Mouse (Mus musculus) intestine, embryonic 14.5 days (tissue): ENCODE results near the gene Gm17657. TPM values are rescaled to one million over a fixed set of nuclear protein-coding genes. Genes with fewer than 3 reads are reported as not detected.

Experiments
- ATAC-seq: fragments of 200-750 bp; cut with Nextera tagmentation; replicated peaks from 2 replicates; pipeline ENCODE4 v1.8.0; 2017; ENCODE audit warnings: low read depth, moderate number of reproducible peaks, moderate TSS enrichment, moderate library complexity; ENCODE audit not compliant: low FRiP score, low TSS enrichment
- DNase-seq: peaks from one replicate; pipeline ENCODE4 v3.0.0-alpha.2; 2018; ENCODE audit warnings: low spot score
- H3K27ac ChIP-seq: fragments of 300-500 bp; sonication (generic); 2 replicates; pipeline ENCODE4 v1.5.1; 2014; ENCODE audit warnings: low read depth, mild to moderate bottlenecking, control low read depth
- H3K27me3 ChIP-seq: fragments of 300-500 bp; sonication (generic); replicated peaks from 2 replicates; pipeline ENCODE4 v1.6.1; 2014; ENCODE audit warnings: low read length, control low read depth; ENCODE audit not compliant: control insufficient read depth, insufficient read depth
- H3K36me3 ChIP-seq: fragments of 300-500 bp; sonication (generic); 2 replicates; pipeline ENCODE4 v1.6.1; 2014; ENCODE audit warnings: low read length, control low read depth; ENCODE audit not compliant: control insufficient read depth, insufficient read depth
- H3K4me1 ChIP-seq: fragments of 300-500 bp; sonication (generic); replicated peaks from 2 replicates; pipeline ENCODE4 v1.6.1; 2014; ENCODE audit warnings: low read length, control low read depth, mixed read lengths; ENCODE audit not compliant: control insufficient read depth, insufficient read depth
- H3K4me2 ChIP-seq: fragments of 300-500 bp; sonication (generic); 2 replicates; pipeline ENCODE4 v1.6.1; 2014; ENCODE audit warnings: low read length
- H3K4me3 ChIP-seq: fragments of 300-500 bp; sonication (generic); 2 replicates; pipeline ENCODE4 v1.5.1; 2014; ENCODE audit warnings: low read depth, low read length, control low read depth, mixed read lengths
- H3K9ac ChIP-seq: fragments of 300-500 bp; sonication (generic); 2 replicates; pipeline ENCODE4 v1.6.1; 2014; ENCODE audit warnings: mild to moderate bottlenecking, low read length
- H3K9me3 ChIP-seq: fragments of 300-500 bp; sonication (generic); 2 replicates; pipeline ENCODE4 v1.6.1; 2016; ENCODE audit warnings: low read length, control low read depth; ENCODE audit not compliant: control insufficient read depth
- WGBS: fragments of 180-500 bp; shearing (Covaris S2); extraction: QIAGEN DNeasy Blood & Tissue Kit; methylation state at CpG from one replicate; pipeline ENCODE4 v1.1.7; 2014; 5-methylcytosine and 5-hydroxymethylcytosine counted together
- polyA plus RNA-seq: library from polyadenylated mRNA; unstranded; fragments of >200 nt; fragmentation: Nextera tagmentation; extraction: Ambion mirVana; gene quantifications from 2 replicates; pipeline ENCODE4 v1.2.1, GENCODE M21; 2014

Gene Gm17657
- polyA plus RNA-seq, 1 experiment from 2014 or later: not detected

DNA sequence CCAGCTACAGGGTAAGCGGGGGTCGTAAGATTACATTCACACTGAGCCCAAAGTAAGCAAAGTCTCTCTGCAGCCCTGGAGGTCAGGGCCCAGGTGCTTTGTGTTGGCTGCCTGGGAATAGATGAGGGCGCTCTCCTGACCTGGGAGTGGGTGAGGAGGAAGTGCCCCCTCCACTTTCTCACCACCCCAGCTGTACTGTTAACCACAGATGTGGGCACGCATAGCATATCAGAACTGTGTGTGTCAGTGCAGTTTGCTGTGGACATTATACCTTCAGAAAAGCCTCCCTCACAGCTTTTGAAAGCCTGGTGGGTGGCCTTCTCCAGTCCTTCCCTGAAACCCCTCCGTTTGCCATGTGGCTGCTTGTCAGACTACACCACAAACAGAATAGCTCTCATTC, 34.9 kb upstream of the Gm17657 start:
- H3K4me3 ChIP-seq: no peak overlapping the region
- 0 out of 2 replicates have a peak, but pooled peaks cover under 1% of the 10 kb centered on the region for H3K4me1 ChIP-seq
- 62% methylated on average over 5 of the region's 5 CpGs for WGBS
- H3K9me3 ChIP-seq: no peaks in the 10 kb centered on the region
- ATAC-seq (no peak), DNase-seq (no peak)
- no peak overlapping the region for H3K9ac ChIP-seq
- peaks cover 38% of the 10 kb centered on the region for H3K36me3 ChIP-seq
- no peak overlapping the region for H3K4me2 ChIP-seq
- no peak overlapping the region for H3K27ac ChIP-seq
- H3K27me3 ChIP-seq: no peaks in the 10 kb centered on the region

DNA sequence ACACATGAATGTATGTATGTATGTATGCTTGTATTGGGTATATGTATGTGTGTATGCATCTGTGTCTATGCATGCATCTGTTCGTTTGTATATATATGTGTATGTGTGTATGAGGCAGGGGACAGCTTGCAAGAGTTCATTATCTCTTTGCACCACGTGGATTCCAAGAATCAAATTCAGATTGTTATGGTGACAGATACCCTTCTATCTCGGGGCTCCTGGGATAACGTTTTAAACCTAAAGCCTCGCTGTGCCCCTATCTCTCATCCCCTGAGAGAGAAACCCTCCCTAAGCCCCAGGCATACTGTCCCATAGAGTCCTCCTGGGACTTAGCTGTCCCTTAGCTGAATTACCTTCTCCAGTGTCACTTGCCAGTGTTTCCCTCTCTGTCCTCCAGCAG, 34.1 kb upstream of the Gm17657 start:
- no peak overlapping the region for H3K27ac ChIP-seq
- no peak for DNase-seq
- ATAC-seq: no peak
- no peak overlapping the region for H3K4me3 ChIP-seq
- H3K9me3 ChIP-seq: no peaks in the 10 kb centered on the region
- peaks cover 40% of the 10 kb centered on the region for H3K36me3 ChIP-seq
- H3K27me3 ChIP-seq: no peaks in the 10 kb centered on the region
- no peaks in the 10 kb centered on the region for H3K4me1 ChIP-seq
- H3K9ac ChIP-seq: no peak overlapping the region
- 86% methylated on average over 5 of the region's 5 CpGs for WGBS
- no peak overlapping the region for H3K4me2 ChIP-seq

DNA sequence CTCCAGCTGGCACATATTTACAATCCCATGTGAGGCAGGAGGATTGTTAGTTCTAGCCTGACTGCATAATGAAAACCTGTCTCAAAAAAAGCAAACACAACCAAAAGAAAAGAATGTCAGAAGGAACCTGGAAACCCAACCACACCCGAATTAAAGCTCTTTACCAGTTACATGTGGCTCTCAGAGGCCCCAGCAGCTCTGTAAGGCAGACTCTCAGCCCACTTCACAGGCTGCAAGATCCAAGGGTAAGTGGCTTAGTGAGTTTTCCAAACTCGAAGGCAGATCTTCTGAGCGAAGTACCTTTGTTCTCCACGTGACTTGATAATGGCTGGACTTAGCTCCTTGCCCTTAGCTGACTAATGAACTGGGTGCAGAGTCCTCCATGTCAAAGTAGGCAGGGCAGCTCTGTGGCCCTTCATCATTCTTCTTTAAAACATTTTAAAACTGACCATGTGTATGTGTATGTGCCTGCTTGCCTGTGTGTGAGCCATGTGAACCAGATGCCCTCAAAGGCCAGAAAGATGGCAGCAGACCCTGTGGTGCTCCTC, 30.2 kb upstream of the Gm17657 start:
- WGBS: 86% methylated on average over 4 of the region's 4 CpGs
- no peak overlapping the region for H3K4me3 ChIP-seq
- no peak overlapping the region for H3K9ac ChIP-seq
- no peaks in the 10 kb centered on the region for H3K27me3 ChIP-seq
- H3K27ac ChIP-seq: no peak overlapping the region
- H3K4me2 ChIP-seq: no peak overlapping the region
- H3K36me3 ChIP-seq: peaks cover 73% of the 10 kb centered on the region
- no peaks in the 10 kb centered on the region for H3K4me1 ChIP-seq
- no peak for DNase-seq
- no peak for ATAC-seq
- H3K9me3 ChIP-seq: no peaks in the 10 kb centered on the region

DNA sequence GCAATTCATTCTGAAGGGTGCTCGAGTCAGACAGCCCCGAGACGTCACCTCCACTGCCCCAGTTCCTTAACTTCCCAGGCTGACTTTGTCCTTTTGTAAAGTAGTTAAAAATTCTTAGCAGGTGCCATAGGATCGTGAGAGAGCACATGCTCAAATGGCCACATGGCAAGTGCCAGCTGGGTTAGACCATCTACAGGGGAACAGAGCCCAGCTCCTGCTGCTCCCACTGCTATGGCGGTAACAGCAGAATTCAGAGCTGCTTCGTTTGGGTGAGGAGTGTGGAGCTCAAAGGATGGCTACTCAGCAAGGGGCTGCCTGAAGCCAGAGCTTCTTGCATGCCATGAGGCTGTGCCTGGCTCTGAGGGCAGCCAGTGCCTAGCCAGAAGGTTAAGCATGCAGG, 20.4 kb upstream of the Gm17657 start:
- H3K27me3 ChIP-seq: no peaks in the 10 kb centered on the region
- H3K9me3 ChIP-seq: no peaks in the 10 kb centered on the region
- no peak overlapping the region for H3K27ac ChIP-seq
- H3K4me2 ChIP-seq: no peak overlapping the region
- no peaks in the 10 kb centered on the region for H3K4me1 ChIP-seq
- ATAC-seq (no peak), DNase-seq (no peak)
- no peak overlapping the region for H3K4me3 ChIP-seq
- 90% methylated on average over 6 of the region's 6 CpGs for WGBS
- H3K9ac ChIP-seq: no peak overlapping the region
- H3K36me3 ChIP-seq: peaks cover 63% of the 10 kb centered on the region

DNA sequence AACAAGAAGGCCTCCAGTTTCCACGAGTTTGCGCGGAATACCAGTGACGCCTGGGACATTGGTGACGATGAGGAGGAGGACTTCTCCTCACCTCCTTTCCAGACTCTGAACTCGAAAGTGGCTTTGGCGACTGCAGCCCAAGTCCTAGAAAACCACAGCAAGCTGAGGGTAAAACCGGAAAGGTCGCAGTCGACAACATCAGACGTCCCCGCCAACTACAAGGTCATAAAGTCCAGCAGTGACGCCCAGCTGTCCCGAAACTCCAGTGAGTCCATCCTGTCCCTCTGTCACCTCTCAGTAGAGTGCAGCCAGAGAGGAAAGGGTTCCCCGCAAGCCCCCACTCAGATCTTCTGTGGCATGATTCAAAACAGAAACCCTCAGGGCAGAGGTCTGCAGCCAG, 19.0 kb upstream of the Gm17657 start:
- Histone ChIP-seq H3K4me3 (no peak overlapping the region), H3K4me1 (no peaks in the 10 kb centered on the region), H3K9me3 (no peaks in the 10 kb centered on the region), H3K4me2 (no peak overlapping the region), H3K36me3 (peaks cover 54% of the 10 kb centered on the region), H3K27me3 (no peaks in the 10 kb centered on the region), H3K27ac (no peak overlapping the region), H3K9ac (no peak overlapping the region)
- DNase-seq (no peak), ATAC-seq (no peak)
- 92% methylated on average over 15 of the region's 15 CpGs for WGBS

DNA sequence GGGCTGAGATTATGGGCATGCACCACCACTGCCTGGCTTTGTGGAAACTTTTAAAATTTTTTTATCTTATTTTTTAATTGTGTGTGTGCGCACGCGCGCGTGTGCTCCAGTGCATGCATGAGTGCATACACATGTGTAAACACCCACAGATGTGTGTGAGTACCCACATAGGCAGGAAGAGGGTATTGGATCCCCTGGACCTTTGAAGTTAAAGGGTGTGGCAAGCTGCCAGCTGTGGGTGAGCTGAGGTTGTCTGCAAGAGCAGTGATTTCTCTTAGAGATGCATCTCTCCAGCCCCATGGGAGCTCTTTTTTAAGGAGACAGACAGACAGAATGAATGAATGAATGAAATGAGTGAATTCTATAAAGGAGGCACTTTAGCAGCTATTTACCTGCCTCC, 16.1 kb upstream of the Gm17657 start:
- Histone ChIP-seq H3K4me3 (no peak overlapping the region), H3K27me3 (no peaks in the 10 kb centered on the region), H3K4me2 (no peak overlapping the region), H3K27ac (no peak overlapping the region), H3K4me1 (no peaks in the 10 kb centered on the region), H3K36me3 (peaks cover 27% of the 10 kb centered on the region), H3K9ac (no peak overlapping the region), H3K9me3 (no peaks in the 10 kb centered on the region)
- ATAC-seq (no peak), DNase-seq (no peak)
- 98% methylated on average over 5 of the region's 5 CpGs for WGBS

DNA sequence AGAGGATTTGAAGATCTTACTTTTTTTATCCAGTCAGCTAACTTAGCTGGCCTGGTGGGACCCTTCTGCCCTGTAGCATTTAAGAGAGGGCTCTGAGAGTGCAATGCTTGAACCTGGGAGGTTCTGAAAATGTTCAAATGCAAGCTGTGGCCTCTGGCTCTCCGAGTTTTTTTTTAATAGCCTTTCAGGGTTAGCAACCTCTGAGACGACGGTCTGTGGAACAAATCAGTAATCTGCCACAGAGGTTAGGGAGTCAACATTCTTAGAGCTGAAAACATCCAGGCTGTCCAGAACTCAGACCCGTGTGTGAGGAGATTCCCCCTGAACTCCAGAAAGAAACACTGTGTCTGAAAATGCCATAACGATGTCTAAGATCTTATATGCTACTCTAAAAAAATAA, 9.0 kb upstream of the Gm17657 start:
- no peaks in the 10 kb centered on the region for H3K27me3 ChIP-seq
- ATAC-seq (no peak), DNase-seq (no peak)
- no peaks in the 10 kb centered on the region for H3K9me3 ChIP-seq
- peaks cover 14% of the 10 kb centered on the region for H3K4me1 ChIP-seq
- H3K9ac ChIP-seq: no peak overlapping the region
- no peak overlapping the region for H3K4me2 ChIP-seq
- no peak overlapping the region for H3K4me3 ChIP-seq
- H3K27ac ChIP-seq: no peak overlapping the region
- H3K36me3 ChIP-seq: peaks cover 3% of the 10 kb centered on the region; the same call in 1 of the 2 replicates
- 58% methylated on average over 5 of the region's 5 CpGs for WGBS

DNA sequence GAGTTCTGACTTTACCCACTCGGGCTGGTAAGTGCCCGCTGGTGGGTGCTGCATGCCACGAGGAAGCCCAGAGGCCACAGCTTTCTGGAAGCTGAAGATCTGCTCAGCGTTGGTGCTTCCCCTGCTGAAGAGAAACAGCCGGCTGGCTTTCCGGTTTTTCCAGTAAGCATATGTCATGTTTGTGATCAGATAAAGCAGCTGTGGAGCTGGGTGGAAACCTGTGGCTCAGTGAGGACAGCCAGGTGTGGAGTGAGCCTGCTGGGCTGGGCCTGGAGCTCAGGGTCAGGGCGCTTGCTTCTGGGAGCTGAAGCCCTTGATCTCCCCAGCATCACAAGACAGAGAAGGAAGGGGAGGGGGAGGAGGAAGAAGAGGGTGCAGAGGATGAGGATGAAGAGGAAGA, 7.5 kb upstream of the Gm17657 start:
- no peaks in the 10 kb centered on the region for H3K9me3 ChIP-seq
- ATAC-seq: peak; percentile 66
- no peaks in the 10 kb centered on the region for H3K27me3 ChIP-seq
- peaks cover 3% of the 10 kb centered on the region; the same call in 1 of the 2 replicates for H3K36me3 ChIP-seq
- H3K27ac ChIP-seq: peak overlapping the region; percentile 48; the same call in 1 of the 2 replicates
- peaks cover 14% of the 10 kb centered on the region for H3K4me1 ChIP-seq
- no peak overlapping the region for H3K4me2 ChIP-seq
- 51% methylated on average over 7 of the region's 7 CpGs for WGBS
- no peak overlapping the region for H3K4me3 ChIP-seq
- DNase-seq: peak; percentile 58
- no peak overlapping the region for H3K9ac ChIP-seq

DNA sequence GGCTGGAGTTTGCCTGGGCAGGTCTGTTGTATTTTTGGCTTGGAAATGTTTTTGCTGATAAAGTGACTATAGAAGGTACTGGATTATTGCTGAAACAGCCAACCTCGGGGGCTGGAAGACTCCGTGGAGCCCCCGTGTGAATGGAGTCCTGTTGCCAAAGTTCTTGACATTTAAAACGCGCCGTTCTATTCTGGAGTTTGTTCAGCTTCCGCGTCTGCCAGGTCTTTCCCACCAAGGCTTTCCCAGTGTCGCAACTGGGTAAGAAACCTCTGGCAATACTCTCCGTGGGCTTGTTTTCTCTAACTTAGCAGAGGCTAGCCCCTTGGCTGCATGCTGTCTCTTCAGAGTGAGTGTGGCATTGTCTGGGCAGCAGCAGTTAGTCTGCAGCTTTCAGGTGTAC, 7.0 kb upstream of the Gm17657 start:
- Histone ChIP-seq H3K9me3 (no peaks in the 10 kb centered on the region), H3K4me3 (no peak overlapping the region), H3K4me1 (peaks cover 14% of the 10 kb centered on the region), H3K9ac (no peak overlapping the region), H3K27me3 (no peaks in the 10 kb centered on the region), H3K4me2 (no peak overlapping the region), H3K36me3 (peaks cover 3% of the 10 kb centered on the region; the same call in 1 of the 2 replicates), H3K27ac (peak overlapping the region; percentile 48; the same call in 1 of the 2 replicates)
- ATAC-seq: 0 out of 2 replicates have a peak, but pooled peaks have one; percentile 18
- no peak for DNase-seq
- WGBS: 81% methylated on average over 10 of the region's 10 CpGs
